Mouse (Mus musculus) embryonic facial prominence, embryonic 13.5 days (tissue): ENCODE measurements at regions not wholly inside any gene's neighbourhood (a gene's known extent, or its start where the extent isn't known, plus 50 kb on each side); places are given as distances from the start of the nearest gene placed in this dataset.
"Not testable (repeated sequence)": the region's sequence is repeated elsewhere in the genome, so short reads cannot be mapped to it uniquely, and the experiment has no call there.

ENCODE experiments used
- ATAC-seq: fragments of 200-750 bp; cut with Nextera tagmentation; 2 replicates; pipeline ENCODE4 v1.8.0; 2017; ENCODE audit warnings: low read depth; ENCODE audit not compliant: insufficient number of reproducible peaks, insufficient read depth, low FRiP score, low TSS enrichment
- H3K27ac ChIP-seq: fragments of 300-500 bp; sonication (generic); 2 replicates; pipeline ENCODE4 v1.5.1; 2015; ENCODE audit warnings: moderate library complexity, mild to moderate bottlenecking, inconsistent platforms
- H3K27me3 ChIP-seq: fragments of 300-500 bp; sonication (generic); 2 replicates; pipeline ENCODE4 v1.6.1; 2015; ENCODE audit warnings: mild to moderate bottlenecking, inconsistent platforms
- H3K36me3 ChIP-seq: fragments of 300-500 bp; sonication (generic); 2 replicates; pipeline ENCODE4 v1.6.1; 2015; ENCODE audit warnings: mild to moderate bottlenecking, inconsistent platforms
- H3K4me1 ChIP-seq: fragments of 300-500 bp; sonication (generic); 2 replicates; pipeline ENCODE4 v1.6.1; 2015; ENCODE audit warnings: inconsistent platforms
- H3K4me2 ChIP-seq: fragments of 300-500 bp; sonication (generic); 2 replicates; pipeline ENCODE4 v1.6.1; 2015; ENCODE audit warnings: moderate library complexity, mild to moderate bottlenecking, inconsistent platforms
- H3K4me3 ChIP-seq: fragments of 300-500 bp; sonication (generic); 2 replicates; pipeline ENCODE4 v1.5.1; 2015; ENCODE audit warnings: mild to moderate bottlenecking, inconsistent platforms
- H3K9ac ChIP-seq: fragments of 300-500 bp; sonication (generic); 2 replicates; pipeline ENCODE4 v1.6.1; 2015; ENCODE audit warnings: mild to moderate bottlenecking, inconsistent platforms
- H3K9me3 ChIP-seq: fragments of 300-500 bp; sonication (generic); 2 replicates; pipeline ENCODE4 v1.6.1; 2016; ENCODE audit warnings: inconsistent platforms
- WGBS: fragments of 180-500 bp; shearing (Covaris S2); methylation state at CpG from one replicate; pipeline ENCODE4 v1.1.7; 2015; ENCODE audit warnings: mixed read lengths; 5-methylcytosine and 5-hydroxymethylcytosine counted together

DNA sequence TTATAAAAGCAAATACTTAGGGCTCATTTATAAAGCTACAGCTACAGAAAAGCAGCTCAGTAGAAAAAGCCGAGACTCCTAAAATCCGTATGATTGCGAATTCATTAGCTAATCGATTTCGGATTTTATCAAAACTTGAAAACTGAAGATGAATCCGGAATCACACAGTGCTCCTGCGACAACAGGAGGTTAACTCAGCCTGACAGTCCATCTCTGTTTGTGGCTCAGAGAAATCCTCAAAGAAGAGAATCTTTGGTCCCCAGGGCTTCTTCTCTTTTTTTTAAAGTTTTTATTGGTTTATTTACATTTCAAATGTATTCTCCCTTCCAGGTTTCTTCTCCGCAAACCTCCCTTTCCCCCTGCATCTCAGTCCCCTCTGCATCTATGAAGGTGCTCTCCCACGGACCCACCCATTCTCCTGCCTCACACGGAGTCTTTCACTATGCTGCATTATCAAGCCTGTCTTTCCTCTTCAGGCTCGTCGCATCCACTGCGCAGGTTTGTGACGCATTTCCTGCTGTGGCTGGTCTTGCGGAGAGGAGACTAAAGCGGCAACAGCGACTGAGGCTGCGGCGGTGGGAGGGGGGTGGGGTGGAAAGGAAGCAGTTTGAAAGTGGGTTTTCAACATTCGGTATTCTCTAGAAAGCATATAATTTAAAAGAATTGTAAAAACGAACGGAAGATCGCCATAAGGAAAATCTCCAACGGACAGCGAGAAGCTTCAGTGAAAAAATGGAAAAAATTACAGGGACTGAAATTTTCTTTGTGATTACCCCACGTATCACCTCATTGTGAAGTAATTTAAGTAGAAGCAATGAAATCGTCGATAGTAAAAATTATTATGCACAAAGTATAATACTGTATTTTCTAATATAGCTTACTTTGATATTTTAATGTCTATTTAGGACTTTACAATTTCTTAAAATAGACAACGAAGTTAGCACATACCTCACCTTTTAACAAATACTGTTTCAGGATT, 482.5 kb upstream of the Snrpn start:
- WGBS: 27% methylated on average over 29 of the region's 29 CpGs
- peak overlapping the region; percentile 55 for H3K4me2 ChIP-seq
- H3K36me3 ChIP-seq, H3K27me3 ChIP-seq, H3K9me3 ChIP-seq, H3K9ac ChIP-seq, H3K27ac ChIP-seq, H3K4me1 ChIP-seq: not testable (repeated sequence)
- peak; percentile 72; the same call in 1 of the 2 replicates for ATAC-seq
- H3K4me3 ChIP-seq: peak overlapping the region; percentile 39

- 7% methylated on average over 5 of the region's 5 CpGs for WGBS
- not testable (repeated sequence) for H3K27ac ChIP-seq, H3K4me2 ChIP-seq, H3K9ac ChIP-seq, H3K4me3 ChIP-seq, ATAC-seq, H3K4me1 ChIP-seq, H3K9me3 ChIP-seq, H3K36me3 ChIP-seq, H3K27me3 ChIP-seq
These were observed 477.2 kb upstream of the Snrpn start for GRCm38 (mm10) chr7:60617070-60617674.
